ENCODE assay signal across 8 mouse cellular contexts in genomic region chr14:118089806-118090392, GRCm38 (mm10). TPM values are rescaled to one million over a fixed set of nuclear protein-coding genes. Genes with fewer than 3 reads are reported as not detected.
DNase-seq lines count a peak whose midpoint lies in the region; ATAC-seq lines count a peak whose summit lies in the region.

No protein-coding gene starts in this region.

- peak overlapping the region; percentile 71 to 93 for H3K4me3 ChIP-seq in heart, embryonic 14.5 days (ENCODE audit: control insufficient read depth in 1 of 2, insufficient read depth in 1 of 2, low read depth in 1 of 2, low read length in 2 of 2)
- H3K4me3 ChIP-seq in forebrain, embryonic 14.5 days (ENCODE audit: low read depth, low read length) = peak overlapping the region; percentile 54
- H3K4me3 ChIP-seq in liver, embryonic 13.5 days (replicated peaks) = peak overlapping the region; percentile 72

- H3K4me1 ChIP-seq in heart, embryonic 14.5 days (ENCODE audit: control insufficient read depth in 2 of 2, insufficient read depth in 2 of 2, low read length in 2 of 2) = no peaks in the 10 kb centered on the region
- H3K4me1 ChIP-seq in forebrain, embryonic 14.5 days (ENCODE audit: control insufficient read depth, insufficient read depth, low read length) = no peaks in the 10 kb centered on the region
- peaks cover 14% of the 10 kb centered on the region for H3K4me1 ChIP-seq in liver, embryonic 13.5 days (replicated peaks)

- H3K27me3 ChIP-seq in heart, embryonic 14.5 days (ENCODE audit: control insufficient read depth, insufficient read depth, low read length) = no peaks in the 10 kb centered on the region
- H3K27me3 ChIP-seq in forebrain, embryonic 14.5 days (replicated peaks; ENCODE audit: control insufficient read depth, insufficient read depth, low read length) = no peaks in the 10 kb centered on the region; the same call in 1 of the 2 replicates
- no peaks in the 10 kb centered on the region for H3K27me3 ChIP-seq in liver, embryonic 13.5 days

- peak overlapping the region; percentile 77 for H3K9ac ChIP-seq in heart, embryonic 14.5 days (ENCODE audit: low read length)
- peak overlapping the region; percentile 69 for H3K9ac ChIP-seq in forebrain, embryonic 14.5 days (ENCODE audit: low read length)
- peak overlapping the region; percentile 73 for H3K9ac ChIP-seq in liver, embryonic 13.5 days

- no peak for DNase-seq in heart, adult 11 months
- peak; percentile 47 for DNase-seq in Muller cell, postnatal 12 days (ENCODE audit: inconsistent ontology term)
- peak; percentile 56 for DNase-seq in forebrain, embryonic 14.5 days (ENCODE audit: low spot score)
- DNase-seq in liver, embryonic 13.5 days = peak; percentile 38
- no peak for DNase-seq in gastrocnemius, adult 8-10 months (ENCODE audit: low spot score in 2 of 2)
- DNase-seq in gastrocnemius, postnatal 10 days = no peak

- no peaks in the 10 kb centered on the region for H3K9me3 ChIP-seq in heart, embryonic 14.5 days (ENCODE audit: control insufficient read depth, low read length)
- no peaks in the 10 kb centered on the region for H3K9me3 ChIP-seq in forebrain, embryonic 14.5 days (replicated peaks; ENCODE audit: control insufficient read depth, low read length)
- H3K9me3 ChIP-seq in liver, embryonic 13.5 days (replicated peaks) = no peaks in the 10 kb centered on the region

- peak overlapping the region in 1 of 2 experiments; percentile 72; a peak in 2 of 4 replicates for H3K27ac ChIP-seq in heart, embryonic 14.5 days (replicated peaks in 1 of 2; ENCODE audit: control insufficient read depth in 1 of 2, insufficient read depth in 1 of 2, low read depth in 2 of 2, low read length in 2 of 2)
- H3K27ac ChIP-seq in forebrain, embryonic 14.5 days (ENCODE audit: low read depth, low read length) = no peak overlapping the region
- H3K27ac ChIP-seq in liver, embryonic 13.5 days = no peak overlapping the region

- no peak for ATAC-seq in heart, embryonic 14.5 days (ENCODE audit: insufficient number of reproducible peaks, insufficient read depth, low FRiP score, low read depth)
- ATAC-seq in forebrain, embryonic 14.5 days = peak; percentile 45
- ATAC-seq in liver, embryonic 13.5 days (ENCODE audit: low read depth) = peak; percentile 27
- peak; percentile 18; the same call in 1 of the 2 replicates for ATAC-seq in neutrophil, adult 5-6 weeks (ENCODE audit: extremely low read depth, insufficient number of reproducible peaks, low FRiP score, poor library complexity, severe bottlenecking)

- WGBS in heart, embryonic 14.5 days = 2% methylated on average over 18 of the region's 18 CpGs
- WGBS in forebrain, embryonic 14.5 days = 1% methylated on average over 18 of the region's 18 CpGs
- WGBS in liver, embryonic 13.5 days (ENCODE audit: insufficient replicate concordance) = 1% methylated on average over 18 of the region's 18 CpGs

- peak overlapping the region; percentile 84 for H3K4me2 ChIP-seq in heart, embryonic 14.5 days (ENCODE audit: low read length)
- peak overlapping the region; percentile 70 for H3K4me2 ChIP-seq in forebrain, embryonic 14.5 days (ENCODE audit: low read length)
- peak overlapping the region; percentile 82 for H3K4me2 ChIP-seq in liver, embryonic 13.5 days

- H3K36me3 ChIP-seq in heart, embryonic 14.5 days (ENCODE audit: control insufficient read depth, insufficient read depth, low read length) = no peaks in the 10 kb centered on the region
- H3K36me3 ChIP-seq in forebrain, embryonic 14.5 days (ENCODE audit: control insufficient read depth, insufficient read depth, low read length) = no peaks in the 10 kb centered on the region
- H3K36me3 ChIP-seq in liver, embryonic 13.5 days = no peaks in the 10 kb centered on the region

RNA-seq across cellular contexts. Expression of gene Dct, which starts 37.9 kb away (rescaled TPM):
- 3.5 and 5.4 TPM in 2 replicates for polyA plus RNA-seq in heart, embryonic 14.5 days (2014; fragmentation: Nextera tagmentation; extraction: Ambion mirVana)
- 7.9 and 8.7 TPM in 2 replicates for polyA plus RNA-seq in forebrain, embryonic 14.5 days (2014; fragmentation: Nextera tagmentation; extraction: Ambion mirVana)
- 0.32 and 0.38 TPM in 2 replicates for polyA plus RNA-seq in liver, embryonic 13.5 days (2015; fragmentation: Nextera tagmentation; extraction: Ambion mirVana)
- total RNA-seq in neutrophil, adult 5-6 weeks (2017) = 0.12 and 0.25 TPM in 2 replicates
- total RNA-seq in gastrocnemius, adult 8-10 months (2022) = under 1 TPM; 0.22 to 0.75 (median 0.45) TPM
- total RNA-seq in gastrocnemius, postnatal 10 days (2021) = 1 to 10 TPM; 1.3 to 2.0 TPM

RNA-seq across cellular contexts. Expression of gene Tgds, which starts 42.7 kb away (rescaled TPM):
- polyA plus RNA-seq in heart, embryonic 14.5 days (2014; fragmentation: Nextera tagmentation; extraction: Ambion mirVana) = 30.9 and 33.0 TPM in 2 replicates
- 24.4 and 25.8 TPM in 2 replicates for polyA plus RNA-seq in forebrain, embryonic 14.5 days (2014; fragmentation: Nextera tagmentation; extraction: Ambion mirVana)
- polyA plus RNA-seq in liver, embryonic 13.5 days (2015; fragmentation: Nextera tagmentation; extraction: Ambion mirVana) = 17.9 and 20.2 TPM in 2 replicates
- total RNA-seq in neutrophil, adult 5-6 weeks (2017) = 20.0 and 28.0 TPM in 2 replicates
- total RNA-seq in gastrocnemius, adult 8-10 months (2022) = 1 to 10 TPM; 4.4 to 6.5 (median 5.6) TPM
- 10 to 100 TPM in 1 of 2 experiments, 1 to 10 TPM in 1; 9.7 to 12.6 TPM for total RNA-seq in gastrocnemius, postnatal 10 days (2021)

RNA-seq across cellular contexts. Expression of gene Gpr180, which starts 47.1 kb away (rescaled TPM):
- 41.6 and 44.0 TPM in 2 replicates for polyA plus RNA-seq in heart, embryonic 14.5 days (2014; fragmentation: Nextera tagmentation; extraction: Ambion mirVana)
- polyA plus RNA-seq in forebrain, embryonic 14.5 days (2014; fragmentation: Nextera tagmentation; extraction: Ambion mirVana) = 30.0 and 33.0 TPM in 2 replicates
- 13.8 and 14.7 TPM in 2 replicates for polyA plus RNA-seq in liver, embryonic 13.5 days (2015; fragmentation: Nextera tagmentation; extraction: Ambion mirVana)
- 6.2 and 9.7 TPM in 2 replicates for total RNA-seq in neutrophil, adult 5-6 weeks (2017)
- total RNA-seq in gastrocnemius, adult 8-10 months (2022) = 10 to 100 TPM; 38.8 to 41.3 (median 40.8) TPM
- total RNA-seq in gastrocnemius, postnatal 10 days (2021) = 10 to 100 TPM; 33.2 TPM

Comparison
In these comparisons a context has a peak if more than half of its experiments do, and no peak if none do; other contexts are left out.
1. DNase-seq: peak in Muller cell, postnatal 12 days (single experiment), forebrain, embryonic 14.5 days (single experiment) and liver, embryonic 13.5 days (single experiment); none in heart, adult 11 months (single experiment), gastrocnemius, adult 8-10 months (0 of 2) and gastrocnemius, postnatal 10 days (single experiment).
2. Peak in every context shown above with its lines, with median percentiles within 50 percentile points of each other: H3K4me2 ChIP-seq, H3K4me3 ChIP-seq and H3K9ac ChIP-seq.